Mouse (Mus musculus): Measurements from ENCODE around the gene Scn4a. TPM values are rescaled to one million over a fixed set of nuclear protein-coding genes. Genes with fewer than 3 reads are reported as not detected.

Gene Scn4a
- polyA plus RNA-seq, 1 experiment: not detected

GRCm38 (mm10) chr11:106290376-106290775, 62.7 kb downstream of the Scn4a start:
- no peaks in the 10 kb centered on the region for H3K27me3 ChIP-seq (ENCODE audit: control insufficient read depth)
- no peaks in the 10 kb centered on the region for H3K36me3 ChIP-seq (ENCODE audit: control insufficient read depth)
- H3K4me3 ChIP-seq (replicated peaks): no peak overlapping the region
- no peaks in the 10 kb centered on the region for H3K4me1 ChIP-seq (ENCODE audit: control insufficient read depth)
- TF ChIP-seq GATA1 (IDR thresholded peaks at IDR 0.05; ENCODE audit: low read length): no peak
- no peak for TF ChIP-seq TAL1 (IDR thresholded peaks at IDR 0.05; ENCODE audit: low read length)
- peaks cover 2% of the 10 kb centered on the region; the same call in 1 of the 2 replicates for H3K9me3 ChIP-seq (ENCODE audit: control insufficient read depth, low read length)

DNA sequence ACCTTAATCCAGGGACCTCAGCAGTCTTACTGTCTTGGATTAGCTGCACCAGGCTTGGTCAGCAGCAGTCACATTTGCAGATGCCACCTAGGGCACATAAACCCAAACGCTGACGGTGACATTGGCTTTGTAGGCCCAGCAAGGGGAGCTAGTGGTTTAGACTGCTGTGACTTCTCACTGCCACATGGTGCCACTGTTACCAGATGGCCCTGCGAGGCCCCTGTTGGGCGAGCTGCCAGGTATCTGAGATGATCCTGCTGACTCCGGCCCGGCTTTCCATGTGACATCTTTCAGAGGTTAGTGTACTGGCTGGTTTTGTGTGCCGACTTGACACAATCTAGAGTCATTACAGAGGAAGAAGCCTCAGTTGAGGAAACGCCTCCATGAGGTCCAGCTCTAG, 63.7 kb downstream of the Scn4a start:
- Histone ChIP-seq H3K36me3 (ENCODE audit: control insufficient read depth) (no peaks in the 10 kb centered on the region), H3K4me3 (replicated peaks) (no peak overlapping the region)

DNA sequence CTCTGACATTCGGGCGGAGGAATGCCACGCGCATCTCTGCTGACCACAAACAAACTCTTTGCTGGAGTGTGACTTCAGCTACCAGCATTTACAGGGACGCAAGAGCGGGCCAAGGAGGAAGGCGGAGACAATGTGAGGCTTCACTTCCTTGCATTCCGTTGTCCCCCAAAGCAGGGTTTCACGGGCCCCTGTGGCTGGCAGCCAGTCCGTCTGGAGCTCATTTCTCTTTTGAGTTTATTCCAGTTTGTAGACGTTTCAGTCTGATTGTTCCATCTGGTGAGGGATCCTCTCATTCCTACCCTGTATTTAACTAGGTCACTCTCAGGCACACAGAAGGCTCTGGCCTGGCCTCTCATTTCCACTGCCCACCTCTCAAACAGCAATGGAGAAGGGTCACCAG, 66.1 kb downstream of the Scn4a start:
- no peaks in the 10 kb centered on the region for H3K27me3 ChIP-seq (ENCODE audit: control insufficient read depth)
- no peaks in the 10 kb centered on the region for H3K36me3 ChIP-seq (ENCODE audit: control insufficient read depth)
- H3K4me1 ChIP-seq (ENCODE audit: control insufficient read depth): no peaks in the 10 kb centered on the region
- TF ChIP-seq GATA1 (IDR thresholded peaks at IDR 0.05; ENCODE audit: low read length) (no peak), TAL1 (IDR thresholded peaks at IDR 0.05; ENCODE audit: low read length) (no peak)
- H3K4me3 ChIP-seq (replicated peaks): no peak overlapping the region
- no peaks in the 10 kb centered on the region for H3K9me3 ChIP-seq (ENCODE audit: control insufficient read depth, low read length)

More for the DNA sequence above, 63.7 kb downstream of the Scn4a start:
- no peaks in the 10 kb centered on the region for H3K4me1 ChIP-seq (ENCODE audit: control insufficient read depth)
- H3K27me3 ChIP-seq (ENCODE audit: control insufficient read depth): no peaks in the 10 kb centered on the region
- TF ChIP-seq TAL1 (IDR thresholded peaks at IDR 0.05; ENCODE audit: low read length): no peak
- no peak for TF ChIP-seq GATA1 (IDR thresholded peaks at IDR 0.05; ENCODE audit: low read length)
- H3K9me3 ChIP-seq (ENCODE audit: control insufficient read depth, low read length): peaks cover 2% of the 10 kb centered on the region; the same call in 1 of the 2 replicates

GRCm38 (mm10) chr11:106286206-106286605, 66.9 kb downstream of the Scn4a start:
- Histone ChIP-seq H3K4me1 (ENCODE audit: control insufficient read depth) (no peaks in the 10 kb centered on the region), H3K4me3 (replicated peaks) (no peak overlapping the region), H3K27me3 (ENCODE audit: control insufficient read depth) (no peaks in the 10 kb centered on the region), H3K9me3 (ENCODE audit: control insufficient read depth, low read length) (no peaks in the 10 kb centered on the region), H3K36me3 (ENCODE audit: control insufficient read depth) (no peaks in the 10 kb centered on the region)
- TF ChIP-seq GATA1 (IDR thresholded peaks at IDR 0.05; ENCODE audit: low read length): no peak
- TF ChIP-seq TAL1 (IDR thresholded peaks at IDR 0.05; ENCODE audit: low read length): no peak

DNA sequence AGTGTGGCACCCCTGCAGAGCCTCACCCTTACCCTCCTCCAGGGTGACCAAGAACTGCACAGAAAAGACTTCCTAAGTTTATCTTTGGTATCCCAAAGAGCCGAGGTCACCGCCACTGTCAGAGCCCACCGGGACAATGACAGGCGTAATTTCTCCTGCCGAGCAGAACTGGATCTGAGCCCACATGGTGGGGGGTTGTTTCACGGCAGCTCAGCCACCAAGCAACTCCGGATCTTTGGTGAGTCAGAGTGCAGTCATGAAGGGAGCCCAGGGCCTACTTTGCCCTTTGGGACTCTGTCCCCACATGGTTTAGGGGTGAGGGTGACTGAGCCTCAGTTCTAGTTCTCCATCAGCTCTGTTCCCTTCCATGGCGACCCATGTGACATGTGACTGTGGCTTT, 69.0 kb downstream of the Scn4a start:
- no peak overlapping the region for H3K4me3 ChIP-seq (replicated peaks)
- H3K4me1 ChIP-seq (ENCODE audit: control insufficient read depth): no peaks in the 10 kb centered on the region
- no peaks in the 10 kb centered on the region for H3K36me3 ChIP-seq (ENCODE audit: control insufficient read depth)
- no peaks in the 10 kb centered on the region for H3K27me3 ChIP-seq (ENCODE audit: control insufficient read depth)
- no peaks in the 10 kb centered on the region for H3K9me3 ChIP-seq (ENCODE audit: control insufficient read depth, low read length)
- TF ChIP-seq GATA1 (IDR thresholded peaks at IDR 0.05; ENCODE audit: low read length) (no peak), TAL1 (IDR thresholded peaks at IDR 0.05; ENCODE audit: low read length) (no peak)

- TF ChIP-seq TAL1 (IDR thresholded peaks at IDR 0.05; ENCODE audit: low read length) (no peak), GATA1 (IDR thresholded peaks at IDR 0.05; ENCODE audit: low read length) (no peak)
- Histone ChIP-seq H3K4me3 (replicated peaks) (no peak overlapping the region), H3K27me3 (ENCODE audit: control insufficient read depth) (no peaks in the 10 kb centered on the region), H3K9me3 (ENCODE audit: control insufficient read depth, low read length) (no peaks in the 10 kb centered on the region), H3K36me3 (ENCODE audit: control insufficient read depth) (no peaks in the 10 kb centered on the region), H3K4me1 (ENCODE audit: control insufficient read depth) (no peaks in the 10 kb centered on the region)
These were observed 69.7 kb downstream of the Scn4a start for GRCm38 (mm10) chr11:106283371-106283770.

DNA sequence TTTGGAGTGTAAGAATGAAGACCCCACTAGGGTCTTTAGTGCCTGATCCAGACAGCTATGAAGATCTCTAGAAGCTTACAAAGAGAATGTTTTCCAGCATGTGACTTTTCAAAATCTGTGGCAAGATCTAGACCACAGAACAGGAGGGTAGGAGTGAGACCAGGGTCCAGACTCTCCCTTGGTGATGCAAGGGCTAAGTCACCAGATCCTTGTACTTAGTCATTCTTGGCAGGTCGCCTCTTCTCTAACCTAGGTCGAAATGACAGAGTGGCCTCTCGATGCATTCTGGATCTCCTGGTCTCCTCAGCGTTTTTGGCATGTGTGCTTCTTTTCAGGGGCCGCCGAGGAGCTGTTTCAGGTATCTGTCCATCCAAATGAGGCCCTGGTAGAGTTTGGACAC, 70.6 kb downstream of the Scn4a start:
- Histone ChIP-seq H3K27me3 (ENCODE audit: control insufficient read depth) (peaks cover 3% of the 10 kb centered on the region; the same call in 1 of the 2 replicates), H3K4me3 (replicated peaks) (no peak overlapping the region), H3K4me1 (ENCODE audit: control insufficient read depth) (no peaks in the 10 kb centered on the region), H3K36me3 (ENCODE audit: control insufficient read depth) (no peaks in the 10 kb centered on the region), H3K9me3 (ENCODE audit: control insufficient read depth, low read length) (no peaks in the 10 kb centered on the region)
- no peak for TF ChIP-seq GATA1 (IDR thresholded peaks at IDR 0.05; ENCODE audit: low read length)
- TF ChIP-seq TAL1 (IDR thresholded peaks at IDR 0.05; ENCODE audit: low read length): no peak

DNA sequence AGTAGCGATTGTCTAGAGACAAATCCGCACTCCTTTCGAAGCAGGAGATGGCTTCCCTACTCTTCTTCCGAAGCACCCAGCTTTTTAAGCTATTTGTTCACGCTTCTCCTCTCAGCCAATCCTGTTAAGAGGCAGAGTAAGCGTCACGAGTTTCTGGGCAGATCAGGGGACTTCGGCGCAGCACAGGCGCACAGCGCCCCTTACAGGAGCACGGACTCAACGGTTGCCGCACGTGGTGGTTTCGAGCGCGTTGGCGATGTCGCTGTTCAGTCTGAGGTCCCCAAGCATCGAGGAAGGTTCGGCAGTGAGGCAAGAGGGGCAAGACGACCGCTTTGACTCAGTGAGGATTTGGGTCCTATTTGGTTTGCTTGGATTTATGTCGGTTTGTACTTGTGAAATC, 76.6 kb downstream of the Scn4a start, which contains the start of gene Tcam1:
Gene Tcam1, plus strand, starts transcription at position 219 of the 400 bp plus-strand sequence.
- H3K36me3 ChIP-seq (ENCODE audit: control insufficient read depth): no peaks in the 10 kb centered on the region
- TF ChIP-seq GATA1 (IDR thresholded peaks at IDR 0.05; ENCODE audit: low read length) (no peak), TAL1 (IDR thresholded peaks at IDR 0.05; ENCODE audit: low read length) (no peak)
- H3K4me1 ChIP-seq (ENCODE audit: control insufficient read depth): peaks cover 35% of the 10 kb centered on the region
- peaks cover 5% of the 10 kb centered on the region for H3K27me3 ChIP-seq (ENCODE audit: control insufficient read depth)
- no peaks in the 10 kb centered on the region for H3K9me3 ChIP-seq (ENCODE audit: control insufficient read depth, low read length)
- peak within 1 kb of the TSS; percentile 10 for H3K4me3 ChIP-seq (replicated peaks)

DNA sequence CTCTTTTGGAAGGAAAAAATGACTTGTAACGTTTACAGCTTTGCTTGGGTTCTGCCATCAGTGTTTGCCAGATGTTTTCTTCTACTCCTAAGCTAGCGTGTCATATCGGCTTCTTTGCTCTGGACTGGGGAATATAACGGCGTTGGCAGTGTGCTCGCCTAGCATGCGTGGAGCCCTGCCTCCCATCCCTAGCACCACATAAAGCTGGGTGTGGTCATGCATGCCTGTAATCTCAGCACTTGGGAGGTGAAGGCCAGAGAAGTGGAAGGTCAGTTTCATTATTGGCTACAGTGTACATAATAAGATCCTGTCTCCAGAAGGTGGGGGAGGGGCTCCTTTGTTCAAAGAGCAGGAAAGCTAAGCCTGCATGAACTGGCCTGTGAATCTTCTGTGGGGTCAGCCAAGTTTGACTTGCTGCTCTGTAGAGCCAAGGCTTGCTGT, 78.1 kb downstream of the Scn4a start:
- peaks cover 5% of the 10 kb centered on the region for H3K27me3 ChIP-seq (ENCODE audit: control insufficient read depth)
- no peaks in the 10 kb centered on the region for H3K9me3 ChIP-seq (ENCODE audit: control insufficient read depth, low read length)
- no peak overlapping the region for H3K4me3 ChIP-seq (replicated peaks)
- TF ChIP-seq TAL1 (IDR thresholded peaks at IDR 0.05; ENCODE audit: low read length) (no peak), GATA1 (IDR thresholded peaks at IDR 0.05; ENCODE audit: low read length) (no peak)
- peaks cover 48% of the 10 kb centered on the region for H3K4me1 ChIP-seq (ENCODE audit: control insufficient read depth)
- H3K36me3 ChIP-seq (ENCODE audit: control insufficient read depth): peaks cover 11% of the 10 kb centered on the region

DNA sequence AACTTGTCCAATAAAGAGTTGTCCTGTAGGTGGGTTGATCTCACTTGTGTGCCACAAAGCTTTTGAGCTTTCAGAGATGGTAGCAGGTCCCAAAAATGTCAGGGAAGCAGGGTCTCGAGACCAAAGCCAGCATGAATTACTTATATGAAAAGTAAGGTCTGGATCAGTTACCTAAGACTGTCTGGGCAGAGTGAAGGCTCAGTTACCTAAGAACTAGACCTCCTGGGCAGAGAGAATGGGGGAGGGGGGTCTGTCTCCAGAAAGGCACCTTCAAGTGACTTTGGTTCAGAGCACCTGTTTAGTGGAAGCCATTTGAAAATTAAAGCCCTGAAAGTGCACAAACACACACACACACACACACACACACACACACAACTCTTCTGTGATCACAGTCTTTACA, 78.7 kb downstream of the Scn4a start:
- H3K27me3 ChIP-seq (ENCODE audit: control insufficient read depth): peaks cover 5% of the 10 kb centered on the region
- no peak overlapping the region for H3K4me3 ChIP-seq (replicated peaks)
- peaks cover 51% of the 10 kb centered on the region for H3K4me1 ChIP-seq (ENCODE audit: control insufficient read depth)
- H3K36me3 ChIP-seq (ENCODE audit: control insufficient read depth): peaks cover 13% of the 10 kb centered on the region
- TF ChIP-seq TAL1 (IDR thresholded peaks at IDR 0.05; ENCODE audit: low read length) (no peak), GATA1 (IDR thresholded peaks at IDR 0.05; ENCODE audit: low read length) (no peak)
- H3K9me3 ChIP-seq (ENCODE audit: control insufficient read depth, low read length): no peaks in the 10 kb centered on the region
